Mouse (Mus musculus): ENCODE measurements around the gene 2310039H08Rik.

- no peak for TF ChIP-seq CTCF (IDR thresholded peaks at IDR 0.05; ENCODE audit: low read depth)
- TF ChIP-seq EP300 (optimal IDR thresholded peaks at IDR 0.05), result no peak
These were observed 21.9 kb upstream of the 2310039H08Rik start for GRCm38 (mm10) chr17:46750580-46750979.
